Mouse (Mus musculus) kidney, adult 2 months (tissue): ENCODE data around the gene Sltm.

ENCODE experiments used
- CTCF ChIP-seq: fragments of 200-500 bp; conservative IDR thresholded peaks from 2 replicates; pipeline ENCODE4 v1.5.1; 2011; ENCODE audit warnings: low read depth, mild to moderate bottlenecking, control low read depth, low read length, moderate library complexity, mixed read lengths; ENCODE audit not compliant: insufficient read depth, insufficient read length
- POLR2A ChIP-seq: fragments of 200-500 bp; IDR thresholded peaks from one replicate; pipeline ENCODE4 v1.6.1; 2011; ENCODE audit warnings: low read depth, low read length, control low read depth

- TF ChIP-seq POLR2A (no peak), CTCF (no peak)
These were observed 94.2 kb downstream of the Sltm start for GRCm38 (mm10) chr9:70636748-70637147.
